Mouse (Mus musculus) kidney, embryonic 16.5 days (tissue): Measurements from ENCODE around the gene Traf3. TPM values are rescaled to one million over a fixed set of nuclear protein-coding genes. Genes with fewer than 3 reads are reported as not detected.

ENCODE experiments used
- ATAC-seq: fragments of 200-750 bp; cut with Nextera tagmentation; 2 replicates; pipeline ENCODE4 v1.8.0; 2017; ENCODE audit warnings: moderate TSS enrichment; ENCODE audit not compliant: low FRiP score, low TSS enrichment
- H3K27ac ChIP-seq: fragments of 300-500 bp; sonication (generic); 2 replicates; pipeline ENCODE4 v1.5.1; 2014; ENCODE audit warnings: low read length
- H3K27me3 ChIP-seq: fragments of 300-500 bp; sonication (generic); 2 replicates; pipeline ENCODE4 v1.6.1; 2014; ENCODE audit warnings: low read length, control low read depth, mixed read lengths; ENCODE audit not compliant: insufficient read depth
- H3K36me3 ChIP-seq: fragments of 300-500 bp; sonication (generic); 2 replicates; pipeline ENCODE4 v1.6.1; 2014; ENCODE audit warnings: low read length, control low read depth, mixed read lengths; ENCODE audit not compliant: insufficient read depth
- H3K4me1 ChIP-seq: fragments of 300-500 bp; sonication (generic); 2 replicates; pipeline ENCODE4 v1.6.1; 2014; ENCODE audit warnings: low read length, control low read depth, mixed read lengths; ENCODE audit not compliant: insufficient read depth
- H3K4me2 ChIP-seq: fragments of 300-500 bp; sonication (generic); replicated peaks from 2 replicates; pipeline ENCODE4 v1.6.1; 2014; ENCODE audit warnings: low read depth, low read length
- H3K4me3 ChIP-seq: fragments of 300-500 bp; sonication (generic); 2 replicates; pipeline ENCODE4 v1.5.1; 2014; ENCODE audit warnings: mild to moderate bottlenecking, low read length
- H3K9ac ChIP-seq: fragments of 300-500 bp; sonication (generic); replicated peaks from 2 replicates; pipeline ENCODE4 v1.6.1; 2014; ENCODE audit warnings: low read length
- H3K9me3 ChIP-seq: fragments of 300-500 bp; sonication (generic); 2 replicates; pipeline ENCODE4 v1.6.1; 2016; ENCODE audit warnings: low read length, control low read depth
- WGBS: fragments of 180-500 bp; shearing (Covaris S2); extraction: QIAGEN DNeasy Blood & Tissue Kit; methylation state at CpG from one replicate; pipeline ENCODE4 v1.1.7; 2014; 5-methylcytosine and 5-hydroxymethylcytosine counted together
- polyA plus RNA-seq: library from polyadenylated mRNA; unstranded; fragments of >200 nt; fragmentation: Nextera tagmentation; extraction: Ambion mirVana; gene quantifications from 2 replicates; pipeline ENCODE4 v1.2.1, GENCODE M21; 2015

The Traf3 gene
- 8.9 and 10.6 TPM in 2 replicates for polyA plus RNA-seq

- no peaks in the 10 kb centered on the region for H3K27me3 ChIP-seq
- no peaks in the 10 kb centered on the region for H3K9me3 ChIP-seq
- 7% methylated on average over 49 of the region's 105 CpGs for WGBS
- H3K27ac ChIP-seq: peak within 1 kb of the TSS; percentile 87
- ATAC-seq: peak; percentile 37
- H3K4me2 ChIP-seq: peak within 1 kb of the TSS; percentile 88
- no peaks in the 10 kb centered on the region for H3K36me3 ChIP-seq
- H3K4me1 ChIP-seq: peaks cover 43% of the 10 kb centered on the region
- H3K9ac ChIP-seq: peak within 1 kb of the TSS; percentile 93
- H3K4me3 ChIP-seq: peak within 1 kb of the TSS; percentile 77
Measured at GRCm38 (mm10) chr12:111165831-111166591, at the start of gene Traf3. TSS of gene Traf3 (plus strand) at chr12:111166370.

- Histone ChIP-seq H3K27ac (no peak overlapping the region), H3K4me3 (no peak overlapping the region), H3K36me3 (peaks cover 27% of the 10 kb centered on the region), H3K9ac (no peak overlapping the region), H3K4me2 (no peak overlapping the region), H3K9me3 (0 out of 2 replicates have a peak, but pooled peaks cover 5% of the 10 kb centered on the region), H3K4me1 (no peaks in the 10 kb centered on the region), H3K27me3 (no peaks in the 10 kb centered on the region)
- 96% methylated on average over 5 of the region's 5 CpGs for WGBS
- no peak for ATAC-seq
Measured at GRCm38 (mm10) chr12:111119506-111120085, 46.6 kb upstream of the Traf3 start.

GRCm38 (mm10) chr12:111120976-111121645 lies 45.1 kb upstream of the Traf3 start:
- Histone ChIP-seq H3K9me3 (0 out of 2 replicates have a peak, but pooled peaks cover 5% of the 10 kb centered on the region), H3K36me3 (peaks cover 25% of the 10 kb centered on the region), H3K9ac (no peak overlapping the region), H3K4me3 (no peak overlapping the region), H3K4me2 (no peak overlapping the region), H3K4me1 (no peaks in the 10 kb centered on the region), H3K27ac (no peak overlapping the region), H3K27me3 (no peaks in the 10 kb centered on the region)
- ATAC-seq: no peak
- WGBS: 88% methylated on average over 9 of the region's 9 CpGs

GRCm38 (mm10) chr12:111122332-111122852 lies 43.8 kb upstream of the Traf3 start:
- Histone ChIP-seq H3K27me3 (no peaks in the 10 kb centered on the region), H3K4me1 (no peaks in the 10 kb centered on the region), H3K9me3 (0 out of 2 replicates have a peak, but pooled peaks cover 5% of the 10 kb centered on the region), H3K36me3 (peaks cover 13% of the 10 kb centered on the region; the same call in 1 of the 2 replicates), H3K4me2 (no peak overlapping the region), H3K9ac (no peak overlapping the region), H3K4me3 (no peak overlapping the region), H3K27ac (no peak overlapping the region)
- no peak for ATAC-seq

- H3K36me3 ChIP-seq: 0 out of 2 replicates have a peak, but pooled peaks cover 5% of the 10 kb centered on the region
- 58% methylated on average over 14 of the region's 14 CpGs for WGBS
- H3K27me3 ChIP-seq: no peaks in the 10 kb centered on the region
- ATAC-seq: peak; percentile 23; the same call in 1 of the 2 replicates
- no peak overlapping the region for H3K4me2 ChIP-seq
- H3K4me3 ChIP-seq: no peak overlapping the region
- 0 out of 2 replicates have a peak, but pooled peaks cover 5% of the 10 kb centered on the region for H3K9me3 ChIP-seq
- no peaks in the 10 kb centered on the region for H3K4me1 ChIP-seq
- H3K27ac ChIP-seq: no peak overlapping the region
- H3K9ac ChIP-seq: no peak overlapping the region
Measured at GRCm38 (mm10) chr12:111124601-111125260, 41.4 kb upstream of the Traf3 start.

GRCm38 (mm10) chr12:111125666-111126065 lies 40.5 kb upstream of the Traf3 start:
- Histone ChIP-seq H3K27me3 (no peaks in the 10 kb centered on the region), H3K9me3 (peaks cover 8% of the 10 kb centered on the region; the same call in 1 of the 2 replicates), H3K4me1 (no peaks in the 10 kb centered on the region), H3K9ac (no peak overlapping the region), H3K4me2 (no peak overlapping the region), H3K27ac (no peak overlapping the region), H3K4me3 (no peak overlapping the region), H3K36me3 (0 out of 2 replicates have a peak, but pooled peaks cover 5% of the 10 kb centered on the region)
- ATAC-seq: no peak
- 78% methylated on average over 6 of the region's 6 CpGs for WGBS

GRCm38 (mm10) chr12:111134169-111134568 lies 32.0 kb upstream of the Traf3 start:
- WGBS: 84% methylated on average over 7 of the region's 7 CpGs

GRCm38 (mm10) chr12:111134791-111135733 lies 31.1 kb upstream of the Traf3 start:
- Histone ChIP-seq H3K27me3 (no peaks in the 10 kb centered on the region), H3K4me1 (no peaks in the 10 kb centered on the region), H3K9me3 (peaks cover 5% of the 10 kb centered on the region; the same call in 1 of the 2 replicates), H3K9ac (no peak overlapping the region), H3K36me3 (no peaks in the 10 kb centered on the region), H3K4me2 (no peak overlapping the region), H3K27ac (no peak overlapping the region), H3K4me3 (no peak overlapping the region)
- no peak for ATAC-seq
- 71% methylated on average over 19 of the region's 19 CpGs for WGBS

More at GRCm38 (mm10) chr12:111134169-111134568, 32.0 kb upstream of the Traf3 start:
- Histone ChIP-seq H3K4me3 (no peak overlapping the region), H3K9ac (no peak overlapping the region), H3K27ac (no peak overlapping the region), H3K36me3 (no peaks in the 10 kb centered on the region), H3K4me2 (no peak overlapping the region), H3K4me1 (no peaks in the 10 kb centered on the region), H3K9me3 (peaks cover 5% of the 10 kb centered on the region; the same call in 1 of the 2 replicates), H3K27me3 (no peaks in the 10 kb centered on the region)
- ATAC-seq: no peak
